Mouse (Mus musculus) retina, embryonic 14.5 days (tissue): ENCODE data around the gene Gm19668.
"Not testable (repeated sequence)": the region's sequence is repeated elsewhere in the genome, so short reads cannot be mapped to it uniquely, and the experiment has no call there.

Experiments
- DNase-seq: peaks from one replicate; pipeline ENCODE4 v3.0.0-alpha.2; 2015; ENCODE audit warnings: low spot score

Gene Gm19668

DNA sequence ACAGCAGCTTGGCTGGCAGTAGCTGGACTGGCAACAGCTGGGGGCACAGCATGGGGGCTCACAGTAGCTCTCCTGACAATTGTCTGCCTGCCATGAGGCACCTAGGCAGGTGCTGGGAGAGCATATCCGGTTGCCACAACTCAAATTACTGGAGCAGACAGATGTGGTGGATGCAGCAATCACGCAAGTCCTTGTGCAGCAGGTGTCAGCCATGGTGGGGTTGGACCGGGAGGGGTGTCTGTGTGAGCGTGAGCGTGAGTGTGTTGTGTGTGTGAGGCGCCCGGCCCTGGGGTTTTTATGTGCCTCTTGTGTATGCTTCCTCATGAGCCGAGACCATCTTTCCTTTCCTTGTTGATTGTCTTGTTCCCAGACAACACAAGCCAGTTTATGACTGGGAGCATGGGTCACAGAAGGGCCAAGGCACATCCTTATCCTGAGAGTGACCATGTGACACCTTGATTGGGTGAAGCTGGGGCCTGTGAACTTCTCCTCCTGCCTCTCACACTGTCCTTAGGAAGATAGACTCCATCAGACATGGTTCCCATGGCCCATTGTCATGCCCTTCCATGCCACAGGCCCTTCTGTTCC lies at the start of gene Gm19668:
Gene Gm19668, minus strand, starts transcription at position 213 of the 588 bp plus-strand sequence.
- peak; percentile 16 for DNase-seq

DNA sequence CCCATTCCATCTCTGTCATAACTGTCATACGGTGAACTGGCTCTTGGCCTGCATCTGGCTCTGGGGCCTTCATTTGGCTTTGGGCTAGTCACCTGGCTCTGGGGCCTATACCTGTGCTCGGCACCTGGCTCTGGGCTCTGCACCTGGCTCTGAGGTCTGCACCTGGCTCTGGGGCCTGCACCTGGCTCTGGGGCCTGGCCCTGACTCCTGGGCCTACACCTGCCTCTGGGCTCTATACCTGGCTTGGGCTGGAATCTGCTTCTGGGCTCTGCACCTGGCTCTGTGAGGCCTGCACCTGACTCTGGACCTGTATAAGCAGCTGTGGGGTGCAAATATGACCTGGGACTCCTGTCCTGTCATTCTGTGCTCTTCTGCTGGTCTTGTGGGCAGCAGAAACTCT lies 48.6 kb upstream of the Gm19668 start:
- DNase-seq: no peak

DNA sequence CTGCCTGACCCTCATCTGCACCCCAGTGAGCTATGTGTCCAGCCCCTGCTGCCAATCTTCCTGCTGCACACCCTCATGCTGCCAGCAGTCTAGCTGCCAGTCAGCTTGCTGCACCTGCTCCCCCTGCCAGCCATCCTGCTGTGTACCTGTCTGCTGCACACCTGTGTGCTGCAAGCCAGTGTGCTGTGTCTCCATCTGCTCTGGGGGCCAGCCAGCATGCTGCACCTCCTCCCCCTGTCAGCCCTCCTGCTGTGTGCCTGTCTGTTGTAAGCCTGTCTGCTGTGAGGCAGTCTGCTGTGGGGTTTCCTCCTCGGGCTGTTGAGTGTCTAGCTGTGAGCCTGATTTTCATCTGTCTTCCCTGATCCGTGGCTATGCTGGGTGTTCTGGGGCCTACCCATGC lies 48.0 kb upstream of the Gm19668 start:
- DNase-seq: no peak

DNA sequence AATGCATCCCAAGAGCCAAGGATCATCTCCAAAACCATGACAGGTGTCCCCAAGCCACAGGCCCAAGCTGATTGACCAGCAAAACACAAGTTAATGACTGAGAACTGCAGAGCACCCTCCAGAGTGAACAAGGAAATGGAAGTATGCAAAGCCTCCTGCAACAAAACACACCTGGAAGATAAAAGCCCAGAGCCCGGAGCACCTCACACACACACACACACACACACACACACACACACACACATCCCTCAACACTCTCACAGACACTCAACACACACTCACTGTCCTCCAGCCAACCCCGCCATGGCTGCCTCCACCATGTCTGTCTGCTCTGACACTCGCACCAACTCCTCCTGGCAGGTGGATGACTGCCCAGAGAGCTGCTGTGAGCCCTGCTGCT lies 47.6 kb upstream of the Gm19668 start, which contains the start of gene Gm36176:
Gene Gm36176, plus strand, starts transcription at position 301 of the 400 bp plus-strand sequence.
- no peak for DNase-seq

DNA sequence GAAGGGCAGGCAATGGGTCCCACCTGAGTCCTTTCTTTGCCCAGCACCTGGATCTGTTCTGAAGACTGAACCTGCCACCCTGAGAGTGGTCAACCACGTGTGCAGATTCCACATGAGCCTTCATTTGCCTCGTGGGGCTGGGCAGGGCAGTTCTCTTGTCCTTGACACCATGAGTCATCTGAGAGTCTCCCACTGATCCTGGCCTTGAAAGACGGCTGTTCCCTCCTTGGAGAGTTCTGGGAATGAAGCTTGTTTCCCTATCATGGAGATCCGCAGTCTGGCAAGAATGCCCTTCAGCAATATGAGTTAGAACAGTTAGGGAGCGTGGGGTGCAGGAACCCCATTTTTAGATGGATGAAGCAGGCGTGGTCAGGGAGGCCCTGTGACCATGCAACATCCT lies 40.1 kb upstream of the Gm19668 start:
- no peak for DNase-seq

DNA sequence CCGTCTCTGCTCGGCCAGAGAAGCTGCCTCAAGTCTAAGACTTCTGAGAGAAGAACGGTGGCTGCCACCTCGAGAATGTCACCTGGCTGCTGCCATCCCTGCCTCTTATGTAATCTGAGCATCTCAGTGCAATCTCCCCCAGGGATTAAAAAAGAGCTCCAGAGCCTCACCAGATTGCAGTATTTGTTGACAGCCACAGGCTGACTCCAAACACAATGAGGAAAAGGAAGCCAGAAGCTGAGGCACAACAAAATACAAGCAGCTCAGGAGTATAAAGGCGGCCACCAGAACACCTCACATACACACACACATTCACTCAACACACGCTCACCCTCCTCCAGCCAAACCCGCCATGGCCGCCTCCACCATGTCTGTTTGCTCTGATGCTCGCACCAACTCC lies 36.7 kb upstream of the Gm19668 start, which contains the start of gene Krtap10-10:
Gene Krtap10-10, plus strand, starts transcription at position 301 of the 400 bp plus-strand sequence.
- DNase-seq: no peak

DNA sequence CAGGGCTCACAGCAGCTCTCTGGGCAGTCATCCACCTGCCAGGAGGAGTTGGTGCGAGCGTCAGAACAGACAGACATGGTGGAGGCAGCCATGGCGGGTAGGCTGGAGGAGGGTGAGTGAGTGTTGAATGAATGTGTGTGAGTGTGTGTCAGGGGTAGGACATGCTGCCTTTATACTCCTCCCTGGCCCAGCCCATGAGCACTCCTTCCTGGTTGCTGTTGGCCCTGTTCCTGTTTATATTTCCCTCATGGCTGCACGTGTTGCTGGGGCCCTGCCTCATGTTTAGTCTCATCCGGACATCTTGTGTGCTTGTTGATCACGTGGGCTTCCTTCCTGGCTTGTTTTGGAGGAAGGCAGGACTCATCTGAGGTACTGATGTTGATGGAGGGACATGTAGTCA lies 28.0 kb upstream of the Gm19668 start, which contains the start of gene Krtap10-4:
Gene Krtap10-4, minus strand, starts transcription at position 145 of the 400 bp plus-strand sequence.
- DNase-seq: no peak

DNA sequence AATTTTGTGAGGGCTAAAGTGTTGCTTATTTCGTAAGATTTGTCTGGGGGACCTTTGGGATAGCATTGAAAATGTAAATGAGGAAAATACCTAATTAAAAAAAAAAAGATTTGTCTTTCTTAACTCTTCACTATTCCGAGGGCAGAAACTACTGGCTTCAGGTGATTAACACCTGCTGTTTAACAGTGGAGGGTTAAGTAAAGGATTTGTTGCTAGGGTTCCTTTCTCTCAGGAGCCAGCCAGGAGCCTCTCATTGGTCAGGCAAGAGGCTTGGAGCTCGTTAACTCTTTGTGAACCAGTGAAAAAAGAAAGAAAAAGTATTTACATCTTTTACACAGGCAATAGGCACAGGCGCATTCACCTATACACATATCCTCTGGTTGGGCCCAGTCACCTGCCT lies 20.3 kb upstream of the Gm19668 start:
- DNase-seq: no peak

DNA sequence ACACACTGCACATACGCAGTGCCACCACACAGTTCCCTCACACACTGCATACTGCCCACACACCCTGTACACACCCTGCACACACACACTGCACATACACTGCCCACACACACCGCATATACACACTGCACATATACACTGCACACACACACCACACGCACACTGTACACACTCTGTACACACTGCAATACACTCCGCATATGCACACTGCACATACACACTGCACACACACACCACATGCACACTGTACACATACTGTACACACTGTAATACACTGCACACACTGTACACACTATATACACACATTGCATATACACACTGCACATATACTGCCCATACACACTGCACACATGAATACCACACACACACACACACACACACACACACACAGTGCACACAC lies 19.6 kb upstream of the Gm19668 start:
- no peak for DNase-seq

DNA sequence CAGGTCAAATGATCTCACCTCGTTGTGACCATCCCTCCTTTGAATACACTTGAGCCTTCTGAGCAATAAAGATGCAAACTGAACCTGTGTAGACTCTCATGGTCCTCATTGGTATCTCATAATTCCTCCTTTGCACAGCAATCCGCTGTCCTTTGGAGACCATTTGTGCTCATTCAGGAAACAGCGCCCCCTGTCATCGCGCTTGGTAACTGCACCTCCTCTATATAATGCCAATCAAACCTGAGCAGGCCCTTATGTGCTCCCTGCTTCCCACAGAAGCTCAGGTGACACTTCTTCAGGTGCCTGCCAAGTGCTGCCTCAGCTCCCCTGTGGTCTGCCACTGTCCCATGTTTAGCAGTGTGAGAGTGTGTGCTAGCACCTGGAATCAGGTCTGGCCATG lies 16.6 kb upstream of the Gm19668 start:
- no peak for DNase-seq

DNA sequence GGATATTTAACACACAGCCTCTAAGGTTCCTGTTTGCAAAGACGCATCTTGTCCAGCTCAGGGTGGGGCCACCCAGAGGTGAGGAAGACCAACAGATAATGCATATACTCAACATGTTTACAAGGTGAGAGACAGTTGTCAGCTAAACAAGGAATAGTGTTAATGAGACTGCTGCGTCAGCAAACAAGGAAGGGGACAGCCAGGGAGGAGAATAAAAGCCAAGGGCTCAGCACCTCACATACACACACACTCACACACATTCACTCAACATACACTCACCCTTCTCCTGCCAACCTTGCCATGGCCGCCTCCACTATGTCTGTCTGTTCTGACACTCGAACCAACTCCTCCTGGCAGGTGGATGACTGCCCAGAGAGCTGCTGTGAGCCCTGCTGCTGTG lies 15.4 kb upstream of the Gm19668 start, which contains the start of gene Gm2696:
Gene Gm2696, plus strand, starts transcription at position 301 of the 400 bp plus-strand sequence.
- no peak for DNase-seq

DNA sequence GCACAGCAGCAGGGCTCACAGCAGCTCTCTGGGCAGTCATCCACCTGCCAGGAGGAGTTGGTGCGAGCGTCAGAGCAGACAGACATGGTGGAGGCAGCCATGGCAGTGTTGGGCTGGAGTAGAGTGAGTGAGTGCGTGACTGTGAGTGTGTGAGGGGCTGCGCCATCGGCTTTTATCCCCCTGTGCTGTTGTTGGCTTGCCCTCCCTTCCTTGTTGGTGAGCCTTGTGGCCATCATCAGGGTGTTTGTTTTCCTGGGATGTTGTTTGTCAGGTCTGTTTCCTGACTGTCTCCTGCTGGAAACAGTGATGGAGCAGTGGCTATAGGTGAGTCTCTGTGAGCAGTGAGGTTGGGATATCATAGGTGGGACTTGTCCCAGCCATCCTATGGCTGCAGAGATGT lies 12.8 kb upstream of the Gm19668 start, which contains the start of gene Gm9507:
Gene Gm9507, minus strand, starts transcription at position 101 of the 400 bp plus-strand sequence.
- no peak for DNase-seq

DNA sequence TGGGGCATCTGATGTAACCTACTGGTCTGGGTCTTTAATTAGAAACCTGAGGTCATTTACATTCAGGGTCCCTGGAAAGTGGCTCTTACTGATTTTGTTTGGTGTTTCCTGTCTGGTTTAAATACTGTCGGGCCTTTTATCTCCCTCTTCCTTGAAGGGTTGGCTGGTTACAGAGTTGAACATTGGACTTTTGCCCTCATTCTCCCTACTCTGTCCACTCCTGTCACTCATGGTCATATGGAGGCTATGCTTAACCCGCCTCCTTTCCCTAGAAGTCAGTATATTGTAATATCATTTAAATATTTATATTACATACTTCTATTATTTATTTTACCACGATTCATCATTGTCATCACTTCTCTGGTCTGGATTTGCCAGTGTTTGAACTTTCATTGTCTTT lies 5.2 kb upstream of the Gm19668 start:
- peak; percentile 0 for DNase-seq

DNA sequence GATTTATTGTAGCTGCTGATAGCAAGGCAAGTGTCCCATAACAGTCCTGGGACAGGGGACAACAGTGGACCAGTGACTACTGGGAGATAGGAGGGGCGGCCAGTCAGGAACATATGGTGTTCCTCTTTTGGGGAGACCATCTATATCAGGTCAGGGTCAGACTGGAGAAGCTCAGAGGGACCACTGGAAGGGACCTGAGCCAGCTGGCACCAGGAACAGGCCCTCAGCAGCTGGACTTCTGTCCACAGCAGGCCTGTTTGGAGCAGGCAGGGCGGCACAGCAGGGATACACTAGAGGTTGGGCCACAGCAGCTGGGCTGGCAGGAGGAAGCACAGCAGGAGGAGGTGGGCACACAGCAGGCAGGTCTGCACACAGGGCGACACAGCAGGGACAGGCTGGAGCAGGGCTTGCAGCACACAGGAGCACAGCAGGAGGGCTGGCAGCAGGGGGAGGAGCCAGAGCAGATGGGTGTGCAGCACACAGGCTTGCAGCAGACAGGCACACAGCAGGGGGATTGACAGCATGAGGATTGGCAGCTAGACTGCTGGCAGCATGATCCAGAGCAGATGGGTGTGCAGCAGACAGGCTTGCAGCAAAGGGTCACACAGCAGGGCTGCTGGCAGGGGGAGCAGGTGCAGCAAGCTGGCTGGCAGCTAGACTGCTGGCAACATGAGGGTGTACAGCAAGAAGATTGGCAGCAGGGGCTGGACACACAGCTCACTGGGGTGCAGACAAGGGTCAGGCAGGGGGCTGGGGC lies 591 bp downstream of the Gm19668 start:
- DNase-seq: peak; percentile 18

DNA sequence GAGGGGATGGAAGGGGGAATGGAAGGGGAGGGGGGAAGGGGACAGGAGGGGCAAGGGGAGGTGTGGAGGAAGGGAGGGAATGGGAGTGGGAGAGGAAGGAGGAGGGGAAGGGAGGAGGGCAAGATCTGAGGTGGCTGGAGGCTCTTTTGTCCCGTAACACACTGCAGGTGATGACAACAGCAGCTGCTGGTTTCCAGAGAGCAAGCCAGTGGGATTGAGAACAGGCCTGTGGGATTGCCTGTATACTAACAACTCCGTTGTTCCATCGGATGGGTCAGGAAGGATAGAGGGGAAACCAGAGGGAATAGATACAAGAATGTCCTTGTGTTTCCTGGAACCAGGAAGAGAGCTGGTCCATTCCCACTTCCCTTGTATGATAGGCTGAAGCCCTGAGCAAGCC lies 1.3 kb downstream of the Gm19668 start:
- peak; percentile 11 for DNase-seq

DNA sequence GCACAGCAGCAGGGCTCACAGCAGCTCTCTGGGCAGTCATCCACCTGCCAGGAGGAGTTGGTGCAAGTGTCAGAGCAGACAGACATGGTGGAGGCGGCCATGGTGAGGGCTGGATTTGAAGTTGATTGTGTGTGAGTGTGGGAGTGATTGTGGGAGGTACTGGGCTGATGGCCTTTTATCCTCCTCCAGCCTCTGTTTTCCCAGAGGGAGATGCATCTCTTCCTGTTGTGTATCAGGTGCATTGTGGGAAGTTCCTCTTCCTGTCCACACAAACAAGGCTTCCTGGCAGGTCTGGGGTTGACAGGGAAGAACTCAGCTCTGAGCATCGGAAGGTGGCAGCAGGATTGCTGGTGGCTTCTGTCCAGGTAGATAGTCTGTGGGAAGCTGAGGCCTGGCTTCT lies 4.0 kb downstream of the Gm19668 start, which contains the start of gene Gm9639:
Gene Gm9639, minus strand, starts transcription at position 101 of the 400 bp plus-strand sequence.
- DNase-seq: peak; percentile 1

DNA sequence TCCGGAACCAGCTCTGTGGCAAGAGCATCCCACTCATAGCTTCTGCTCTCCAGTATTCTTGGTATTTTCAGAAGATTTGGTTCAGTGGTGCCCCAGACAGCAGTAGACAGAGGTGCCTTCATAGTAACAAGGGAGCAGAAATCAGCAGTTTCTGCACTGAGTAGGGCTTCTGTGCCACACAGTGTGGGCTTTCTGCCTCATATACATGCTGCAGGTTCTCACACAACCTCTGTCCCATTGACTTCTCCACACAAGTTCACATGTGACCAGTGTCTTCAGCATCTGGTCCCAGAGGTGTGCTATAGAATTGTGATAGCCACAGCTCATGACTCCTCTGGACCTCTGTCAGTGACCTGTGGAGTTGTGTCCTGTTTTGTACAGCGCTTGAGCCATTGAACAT lies 10.3 kb downstream of the Gm19668 start:
- no peak for DNase-seq

DNA sequence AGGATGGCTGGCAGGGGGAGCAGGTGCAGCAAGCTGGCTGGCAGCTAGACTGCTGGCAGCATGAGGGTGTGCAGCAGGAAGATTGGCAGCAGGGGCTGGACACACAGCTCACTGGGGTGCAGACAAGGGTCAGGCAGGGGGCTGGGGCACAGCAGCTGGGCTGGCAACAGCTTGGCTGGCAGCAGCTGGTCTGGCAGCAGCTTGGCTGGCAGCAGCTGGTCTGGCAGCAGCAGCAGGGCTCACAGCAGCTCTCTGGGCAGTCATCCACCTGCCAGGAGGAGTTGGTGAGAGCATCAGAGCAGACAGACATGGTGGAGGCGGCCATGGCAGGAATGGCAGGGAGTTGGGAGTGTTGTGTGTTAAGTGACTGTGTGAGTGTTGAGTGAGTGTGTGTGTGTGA lies 11.1 kb downstream of the Gm19668 start, which contains the start of gene Gm7137:
Gene Gm7137, minus strand, starts transcription at position 325 of the 400 bp plus-strand sequence.
- DNase-seq: not testable (repeated sequence)

DNA sequence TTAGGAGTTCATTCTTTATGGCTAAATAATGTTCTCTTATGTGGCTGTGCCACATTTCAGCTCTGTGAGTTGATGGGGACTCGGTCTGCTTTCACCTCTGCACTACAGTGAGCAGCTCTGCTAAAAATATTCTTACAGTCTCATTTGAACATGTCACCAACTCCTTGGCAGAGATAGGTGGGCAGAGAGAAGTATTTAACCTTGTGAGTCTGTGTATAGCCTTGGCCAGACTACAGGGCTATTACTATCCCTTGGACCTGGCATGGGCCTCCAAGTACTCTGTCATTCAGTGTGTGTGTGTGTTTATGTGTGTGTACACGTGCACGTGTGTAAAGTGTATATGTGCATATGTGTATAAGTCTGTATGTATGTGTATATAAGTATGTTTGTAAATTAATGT lies 15.5 kb downstream of the Gm19668 start:
- DNase-seq: not testable (repeated sequence)

DNA sequence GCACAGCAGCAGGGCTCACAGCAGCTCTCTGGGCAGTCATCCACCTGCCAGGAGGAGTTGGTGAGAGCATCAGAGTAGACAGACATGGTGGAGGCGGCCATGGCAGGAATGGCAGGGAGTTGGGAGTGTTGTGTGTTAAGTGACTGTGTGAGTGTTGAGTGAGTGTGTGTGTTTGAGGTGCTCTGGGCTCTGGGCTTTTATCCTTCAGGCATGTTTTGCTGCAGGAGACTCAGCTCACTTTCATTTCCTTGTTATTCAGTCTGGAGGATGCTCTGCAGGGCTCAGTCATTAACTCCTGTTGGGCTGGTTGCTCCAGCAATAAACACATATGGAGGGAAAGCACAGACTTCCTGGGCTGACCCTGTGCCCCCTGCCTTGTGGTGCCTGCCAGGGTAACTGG lies 16.5 kb downstream of the Gm19668 start, which contains the start of gene Gm3250:
Gene Gm3250, minus strand, starts transcription at position 101 of the 400 bp plus-strand sequence.
- DNase-seq: not testable (repeated sequence)

DNA sequence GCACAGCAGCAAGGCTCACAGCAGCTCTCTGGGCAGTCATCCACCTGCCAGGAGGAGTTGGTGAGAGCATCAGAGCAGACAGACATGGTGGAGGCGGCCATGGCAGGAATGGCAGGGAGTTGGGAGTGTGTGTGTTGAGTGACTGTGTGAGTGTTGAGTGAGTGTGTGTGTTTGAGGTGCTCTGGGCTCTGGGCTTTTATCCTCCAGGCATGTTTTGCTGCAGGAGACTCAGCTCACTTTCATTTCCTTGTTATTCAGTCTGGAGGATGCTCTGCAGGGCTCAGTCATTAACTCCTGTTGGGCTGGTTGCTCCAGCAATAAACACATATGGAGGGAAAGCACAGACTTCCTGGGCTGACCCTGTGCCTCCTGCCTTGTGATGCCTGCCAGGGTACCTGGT lies 22.1 kb downstream of the Gm19668 start, which contains the start of gene Gm7138:
Gene Gm7138, minus strand, starts transcription at position 101 of the 400 bp plus-strand sequence.
- DNase-seq: not testable (repeated sequence)

DNA sequence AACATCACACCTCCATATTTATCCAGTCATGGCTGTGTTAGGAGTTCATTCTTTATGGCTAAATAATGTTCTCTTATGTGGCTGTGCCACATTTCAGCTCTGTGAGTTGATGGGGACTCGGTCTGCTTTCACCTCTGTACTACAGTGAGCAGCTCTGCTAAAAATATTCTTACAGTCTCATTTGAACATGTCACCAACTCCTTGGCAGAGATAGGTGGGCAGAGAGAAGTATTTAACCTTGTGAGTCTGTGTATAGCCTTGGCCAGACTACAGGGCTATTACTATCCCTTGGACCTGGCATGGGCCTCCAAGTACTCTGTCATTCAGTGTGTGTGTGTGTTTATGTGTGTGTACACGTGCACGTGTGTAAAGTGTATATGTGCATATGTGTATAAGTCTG lies 26.8 kb downstream of the Gm19668 start:
- DNase-seq: not testable (repeated sequence)

DNA sequence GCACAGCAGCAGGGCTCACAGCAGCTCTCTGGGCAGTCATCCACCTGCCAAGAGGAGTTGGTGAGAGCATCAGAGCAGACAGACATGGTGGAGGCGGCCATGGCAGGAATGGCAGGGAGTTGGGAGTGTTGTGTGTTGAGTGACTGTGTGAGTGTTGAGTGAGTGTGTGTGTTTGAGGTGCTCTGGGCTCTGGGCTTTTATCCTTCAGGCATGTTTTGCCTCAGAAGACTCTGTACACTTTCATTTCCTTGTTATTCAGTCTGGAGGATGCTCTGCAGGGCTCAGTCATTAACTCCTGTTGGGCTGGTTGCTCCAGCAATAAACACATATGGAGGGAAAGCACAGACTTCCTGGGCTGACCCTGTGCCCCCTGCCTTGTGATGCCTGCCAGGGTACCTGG lies 27.7 kb downstream of the Gm19668 start, which contains the start of gene Gm3238:
Gene Gm3238, minus strand, starts transcription at position 101 of the 400 bp plus-strand sequence.
- not testable (repeated sequence) for DNase-seq
